Mouse (Mus musculus): Measurements from ENCODE around the gene Ftl1.
A peak's percentile ranks its signal among the peaks of the same experiment; 100 is the strongest.

The Ftl1 gene

GRCm38 (mm10) chr7:45451344-45451982 lies 8.2 kb downstream of the Ftl1 start:
- DNase-seq (ENCODE audit: low spot score): peak; percentile 85

DNA sequence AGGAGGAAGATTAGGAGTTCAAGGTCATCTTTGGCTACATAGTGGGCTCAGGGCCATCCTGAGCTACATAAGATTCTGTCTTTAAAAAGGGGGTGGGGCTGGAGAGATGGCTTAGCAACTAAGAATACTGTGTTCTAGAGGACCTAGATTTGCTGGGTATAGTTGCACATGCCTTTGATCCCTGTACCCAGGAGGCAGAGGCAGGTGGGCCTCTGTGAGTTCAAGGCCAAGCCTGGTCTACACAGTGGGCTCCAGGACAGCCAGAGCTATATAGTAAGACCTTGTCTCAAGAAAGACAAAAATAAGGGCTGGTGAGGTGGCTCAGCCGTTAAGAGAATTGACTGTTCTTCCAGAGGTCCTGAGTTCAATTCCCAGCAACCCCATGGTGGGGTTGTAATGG lies 9.7 kb downstream of the Ftl1 start:
- no peak for DNase-seq (ENCODE audit: low spot score)

GRCm38 (mm10) chr7:45447325-45447990 lies 12.2 kb downstream of the Ftl1 start:
- peak; percentile 58 for DNase-seq (ENCODE audit: low spot score)

DNA sequence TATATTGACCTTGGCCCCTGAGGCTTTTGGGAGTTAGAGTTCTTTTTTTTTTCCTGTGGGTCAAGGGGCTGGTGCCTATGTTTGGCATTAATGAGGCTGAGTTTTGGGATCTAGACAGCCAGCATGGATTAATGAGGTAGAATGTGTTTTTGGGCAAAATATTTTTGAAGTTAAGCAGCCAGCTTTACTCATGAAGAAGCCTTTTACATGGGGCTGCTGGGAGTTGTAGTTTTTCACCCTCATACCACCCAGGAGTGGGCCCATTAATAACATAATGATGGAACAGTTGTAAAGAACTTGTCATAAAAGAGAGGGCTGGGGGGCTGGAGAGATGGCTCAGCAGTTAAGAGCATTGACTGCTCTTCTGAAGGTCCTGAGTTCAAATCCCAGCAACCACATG lies 13.1 kb downstream of the Ftl1 start:
- DNase-seq (ENCODE audit: low spot score): no peak

DNA sequence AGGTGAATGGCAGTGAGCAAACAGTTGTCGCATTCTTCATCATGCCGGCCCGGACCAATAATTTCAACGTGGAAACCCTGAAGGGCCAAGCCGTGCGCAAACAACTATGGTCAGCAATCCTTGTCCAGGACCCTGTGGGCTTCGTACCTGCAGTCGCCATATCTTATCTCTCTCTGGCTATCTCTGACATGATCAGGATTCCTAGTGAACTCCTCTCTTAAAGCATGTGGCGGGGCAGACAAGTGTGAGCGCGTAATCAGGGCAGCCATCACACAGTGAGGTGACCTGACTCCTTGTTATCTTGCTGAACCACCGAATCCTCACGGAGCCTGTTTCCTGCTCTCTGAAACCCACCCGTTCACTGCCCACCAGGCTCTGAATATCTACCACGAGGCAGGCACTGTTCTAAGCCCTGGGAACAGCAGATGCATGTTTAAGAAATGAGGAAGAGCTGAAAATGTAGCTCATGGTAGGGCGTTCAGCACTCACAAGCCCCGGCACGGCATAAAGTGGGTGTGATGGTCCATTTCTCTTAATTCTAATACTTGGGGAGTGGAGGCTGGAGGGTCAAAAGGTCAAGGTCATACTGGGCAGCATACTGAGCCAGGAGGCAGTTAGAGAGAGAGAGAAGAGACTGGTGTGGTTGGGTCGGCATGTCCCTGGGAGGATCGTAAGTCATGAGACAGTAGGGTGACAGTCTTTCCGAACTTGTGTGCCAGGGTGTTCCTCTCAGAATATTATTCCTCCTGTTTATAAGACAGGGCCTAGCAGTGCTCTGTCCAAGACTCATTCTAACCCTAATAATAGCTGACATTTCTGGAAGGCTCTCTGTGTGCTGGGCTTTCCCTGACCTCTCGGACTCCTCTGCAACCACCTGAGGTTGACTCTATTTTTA lies 15.9 kb downstream of the Ftl1 start:
- no peak for DNase-seq (ENCODE audit: low spot score)

GRCm38 (mm10) chr7:45437521-45438276 lies 22.0 kb downstream of the Ftl1 start, which contains the start of gene Ruvbl2:
Ruvbl2 (minus strand) TSS chr7:45438096.
- DNase-seq (ENCODE audit: low spot score): no peak

DNA sequence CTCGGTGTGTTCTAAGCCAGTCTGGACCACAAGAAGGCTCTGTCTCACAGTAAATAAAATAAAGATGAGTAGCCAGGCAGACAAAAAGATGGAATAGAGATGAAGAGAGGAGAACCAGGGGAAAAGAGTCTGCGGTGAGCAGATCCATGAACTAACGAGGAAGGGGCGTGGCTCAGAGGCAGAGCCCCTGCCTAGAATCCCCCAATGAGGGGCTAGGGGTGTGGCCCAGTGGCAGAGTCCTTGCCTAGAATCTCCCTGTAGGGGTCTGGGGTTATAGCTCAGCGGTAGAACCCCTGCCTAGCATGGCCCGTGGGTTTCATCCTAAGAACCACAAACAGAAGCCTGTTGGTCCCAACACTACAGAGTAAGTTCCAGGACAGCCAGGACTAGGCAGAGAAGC lies 22.6 kb downstream of the Ftl1 start:
- no peak for DNase-seq (ENCODE audit: low spot score)

DNA sequence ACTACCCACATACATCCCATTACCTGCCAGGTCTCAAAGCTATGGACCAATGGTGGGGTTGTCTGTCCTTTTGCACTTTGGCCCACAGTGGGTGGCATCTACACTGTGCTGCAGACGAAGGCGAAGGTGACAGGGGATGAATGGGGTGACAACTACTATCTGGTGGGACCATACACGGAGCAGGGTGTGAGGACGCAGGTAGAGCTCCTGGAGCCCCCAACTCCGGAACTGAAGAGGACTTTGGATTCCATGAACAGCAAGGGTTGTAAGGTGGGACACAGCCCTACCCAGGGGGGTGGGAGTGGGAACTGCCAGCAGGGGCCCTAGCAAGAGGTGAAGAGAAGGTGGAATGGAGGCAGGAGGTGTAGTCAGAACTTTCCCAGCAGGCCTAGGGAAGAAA lies 23.2 kb downstream of the Ftl1 start:
- no peak for DNase-seq (ENCODE audit: low spot score)

DNA sequence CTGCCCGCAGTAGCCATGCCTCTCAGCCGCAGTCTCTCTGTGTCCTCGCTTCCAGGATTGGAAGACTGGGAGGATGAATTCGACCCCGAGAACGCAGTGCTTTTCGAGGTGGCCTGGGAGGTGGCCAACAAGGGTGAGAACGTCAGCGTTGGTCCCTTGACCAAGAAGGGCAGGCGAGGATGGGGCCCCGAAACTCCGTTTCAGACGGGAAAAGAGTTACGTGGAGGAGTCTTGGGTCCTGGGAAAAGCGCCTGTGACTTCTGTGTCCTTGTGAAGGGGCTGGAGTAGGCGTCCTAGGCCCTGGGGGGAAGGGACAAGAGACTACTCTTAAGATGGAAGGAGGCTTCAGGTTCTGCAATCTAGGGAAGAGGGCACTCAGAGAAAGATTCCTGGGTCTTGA lies 24.6 kb downstream of the Ftl1 start:
- no peak for DNase-seq (ENCODE audit: low spot score)

GRCm38 (mm10) chr7:45434203-45435015 lies 25.3 kb downstream of the Ftl1 start, which contains the start of gene Gys1:
Gys1 (plus strand) TSS chr7:45434844.
- DNase-seq (ENCODE audit: low spot score): peak; percentile 99

DNA sequence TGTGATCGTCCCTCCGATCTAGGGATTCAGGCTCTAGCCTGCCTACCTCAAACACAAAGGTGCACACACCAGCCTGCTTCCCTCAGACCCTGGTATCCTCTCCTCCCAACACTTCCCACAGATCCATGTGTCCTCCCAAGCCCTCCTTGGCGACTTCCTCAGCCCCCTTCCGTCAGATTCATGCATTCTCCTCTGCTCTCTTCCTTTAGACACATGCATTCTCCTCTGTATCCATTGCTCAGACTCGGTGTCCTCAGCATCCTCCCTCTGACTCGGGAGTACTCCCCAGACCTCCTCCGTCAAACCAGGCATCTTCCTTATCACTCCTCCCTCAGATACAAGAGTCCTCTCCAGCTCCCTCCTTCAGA lies 25.9 kb downstream of the Ftl1 start:
- no peak for DNase-seq (ENCODE audit: low spot score)

DNA sequence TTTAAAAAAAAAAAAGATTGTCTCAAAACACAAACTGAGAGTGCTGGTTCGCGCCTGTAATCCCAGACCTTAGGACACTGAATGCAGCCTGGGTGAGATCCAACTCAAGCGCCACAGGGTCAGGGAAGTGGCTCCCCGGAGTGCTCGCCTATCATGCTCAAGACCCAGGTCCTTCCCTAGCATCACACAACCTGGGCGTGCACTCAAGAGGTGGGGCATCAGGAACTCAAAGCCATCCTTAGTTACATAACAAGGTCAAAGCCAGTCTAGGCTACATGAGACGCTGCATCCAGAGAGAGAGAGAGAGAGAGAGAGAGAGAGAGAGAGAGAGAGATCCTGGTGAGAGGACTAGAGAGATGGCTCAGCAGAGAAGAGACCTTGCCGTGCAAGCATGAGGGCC lies 33.1 kb downstream of the Ftl1 start:
- no peak for DNase-seq (ENCODE audit: low spot score)

- no peak for DNase-seq (ENCODE audit: low spot score)
Measured at GRCm38 (mm10) chr7:45421194-45421593, 38.5 kb downstream of the Ftl1 start.

- DNase-seq (ENCODE audit: low spot score): no peak
Measured at GRCm38 (mm10) chr7:45420615-45420919, 39.1 kb downstream of the Ftl1 start, which contains the start of gene Lhb. Lhb (plus strand) TSS chr7:45420820.

GRCm38 (mm10) chr7:45419859-45420614 lies 39.6 kb downstream of the Ftl1 start:
- DNase-seq (ENCODE audit: low spot score): no peak

GRCm38 (mm10) chr7:45417962-45418492 lies 41.7 kb downstream of the Ftl1 start:
- no peak for DNase-seq (ENCODE audit: low spot score)

DNA sequence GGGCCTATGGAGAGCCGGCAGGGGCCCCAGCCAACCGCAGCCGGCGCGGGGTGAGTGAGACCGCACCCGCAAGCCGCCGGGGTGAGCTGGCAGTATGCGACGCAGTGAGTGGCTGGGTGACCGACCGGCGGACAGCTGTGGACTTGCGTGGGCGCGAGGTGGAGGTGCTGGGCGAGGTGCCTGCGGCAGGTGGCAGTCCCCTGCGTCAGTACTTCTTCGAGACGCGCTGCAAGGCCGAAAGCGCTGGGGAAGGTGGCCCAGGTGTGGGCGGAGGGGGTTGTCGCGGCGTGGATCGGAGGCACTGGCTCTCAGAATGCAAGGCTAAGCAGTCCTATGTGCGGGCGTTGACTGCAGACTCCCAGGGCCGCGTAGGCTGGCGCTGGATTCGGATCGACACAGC lies 44.0 kb downstream of the Ftl1 start:
- DNase-seq (ENCODE audit: low spot score): no peak

DNA sequence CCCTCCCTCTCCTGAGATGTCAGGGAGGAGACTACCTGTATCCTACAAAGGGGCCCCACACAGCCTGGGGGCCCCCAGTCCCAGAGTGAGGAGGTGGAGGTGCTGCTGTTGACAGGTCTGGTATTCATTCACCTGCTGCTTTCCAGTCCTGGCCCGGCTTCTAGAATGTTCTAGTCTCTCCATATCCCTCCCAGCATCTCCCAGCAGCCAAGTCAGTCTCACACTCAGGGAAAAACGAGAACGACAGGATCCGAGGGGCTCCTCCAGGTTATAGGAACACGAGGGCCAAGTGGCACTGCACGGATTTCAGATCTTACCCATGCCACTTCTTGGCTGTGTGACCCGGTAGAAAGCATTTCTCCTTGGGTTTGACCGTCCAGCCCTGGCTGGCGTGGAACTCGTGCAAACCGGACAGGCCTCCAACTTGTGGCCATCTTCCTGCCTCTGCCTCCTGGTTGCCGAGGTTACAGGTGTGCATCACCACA lies 44.9 kb downstream of the Ftl1 start:
- no peak for DNase-seq (ENCODE audit: low spot score)

DNA sequence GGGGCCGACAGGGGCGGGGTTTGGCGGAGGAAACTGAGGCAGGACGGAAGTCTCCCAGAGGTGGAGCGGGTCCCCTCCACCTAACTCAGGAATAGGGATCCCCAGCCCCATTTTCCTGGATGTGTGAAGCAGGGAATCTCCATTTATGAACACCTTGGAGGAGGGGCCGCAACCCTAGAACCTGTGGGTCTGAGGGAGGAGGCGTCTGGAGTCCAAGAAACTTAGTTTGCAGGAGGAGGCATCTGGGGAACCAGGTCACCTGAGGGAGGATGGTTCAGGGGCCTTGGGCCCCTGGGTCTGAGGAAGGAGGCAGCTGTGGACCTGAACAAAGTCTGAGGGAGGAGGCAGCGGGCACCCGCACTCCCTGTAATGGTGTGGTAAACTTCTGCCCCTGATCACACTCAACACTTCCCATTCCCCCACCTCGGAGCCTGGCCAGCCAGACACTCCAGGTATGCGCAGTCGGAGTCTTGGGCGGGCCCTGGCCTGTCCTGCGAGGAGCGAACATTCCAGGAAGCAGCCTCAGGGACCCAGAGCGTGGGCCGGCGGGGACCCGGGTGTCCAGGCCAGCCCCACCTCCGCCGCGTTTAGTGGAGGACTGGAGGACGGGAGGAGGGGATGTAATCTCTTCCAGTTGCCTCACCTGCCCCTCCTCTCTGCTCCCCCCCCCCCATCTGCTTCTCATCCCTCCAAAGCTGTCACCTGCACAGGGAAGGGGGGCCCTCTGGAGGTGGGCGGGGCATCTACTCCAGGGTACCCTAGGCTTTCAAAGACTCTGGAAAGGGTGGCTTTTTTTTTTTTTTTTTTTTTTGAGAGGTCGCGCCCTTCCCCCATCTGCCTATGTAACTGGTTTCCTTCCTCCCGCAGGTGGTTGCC lies 45.6 kb downstream of the Ftl1 start:
- no peak for DNase-seq (ENCODE audit: low spot score)
